Mouse (Mus musculus): ENCODE results near the gene 4930486L24Rik.

DNA sequence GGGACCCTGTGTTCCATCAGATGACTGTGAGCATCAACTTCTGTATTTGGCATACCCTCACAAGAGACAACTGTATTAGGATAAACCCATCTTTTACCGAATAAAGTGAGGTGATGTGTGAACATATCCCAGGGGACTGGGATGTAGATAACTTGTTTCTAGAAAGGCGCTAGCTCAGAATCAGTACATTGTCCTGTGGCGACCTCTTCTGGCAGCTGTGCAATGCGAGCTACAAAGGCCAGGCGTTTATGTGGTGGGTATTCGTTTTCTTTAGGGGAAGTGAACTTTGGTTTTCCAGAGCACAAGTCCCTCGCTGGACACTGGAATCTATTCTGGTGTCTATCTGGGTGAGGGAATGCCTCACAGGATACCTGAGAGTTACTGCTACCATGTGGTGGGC is 44.8 kb downstream of the 4930486L24Rik start:
- TF ChIP-seq CTCF (IDR thresholded peaks at IDR 0.05; ENCODE audit: low read depth, low read length) (peak; percentile 74), POLR2A (IDR thresholded peaks at IDR 0.05; ENCODE audit: insufficient read depth, low read length) (no peak), EP300 (IDR thresholded peaks at IDR 0.05; ENCODE audit: insufficient read depth, low read depth, low read length) (no peak)

Data from ES-Bruce4 (cell line).